Mouse (Mus musculus) intestine, embryonic 14.5 days (tissue): Measurements from ENCODE around the gene Dedd. TPM values are rescaled to one million over a fixed set of nuclear protein-coding genes. Genes with fewer than 3 reads are reported as not detected.
A peak's percentile ranks its signal among the peaks of the same experiment; 100 is the strongest.

Experiments
- ATAC-seq: fragments of 200-750 bp; cut with Nextera tagmentation; replicated peaks from 2 replicates; pipeline ENCODE4 v1.8.0; 2017; ENCODE audit warnings: low read depth, moderate number of reproducible peaks, moderate TSS enrichment, moderate library complexity; ENCODE audit not compliant: low FRiP score, low TSS enrichment
- DNase-seq: peaks from one replicate; pipeline ENCODE4 v3.0.0-alpha.2; 2018; ENCODE audit warnings: low spot score
- H3K27ac ChIP-seq: fragments of 300-500 bp; sonication (generic); 2 replicates; pipeline ENCODE4 v1.5.1; 2014; ENCODE audit warnings: low read depth, mild to moderate bottlenecking, control low read depth
- H3K27me3 ChIP-seq: fragments of 300-500 bp; sonication (generic); replicated peaks from 2 replicates; pipeline ENCODE4 v1.6.1; 2014; ENCODE audit warnings: low read length, control low read depth; ENCODE audit not compliant: control insufficient read depth, insufficient read depth
- H3K36me3 ChIP-seq: fragments of 300-500 bp; sonication (generic); 2 replicates; pipeline ENCODE4 v1.6.1; 2014; ENCODE audit warnings: low read length, control low read depth; ENCODE audit not compliant: control insufficient read depth, insufficient read depth
- H3K4me1 ChIP-seq: fragments of 300-500 bp; sonication (generic); replicated peaks from 2 replicates; pipeline ENCODE4 v1.6.1; 2014; ENCODE audit warnings: low read length, control low read depth, mixed read lengths; ENCODE audit not compliant: control insufficient read depth, insufficient read depth
- H3K4me2 ChIP-seq: fragments of 300-500 bp; sonication (generic); 2 replicates; pipeline ENCODE4 v1.6.1; 2014; ENCODE audit warnings: low read length
- H3K4me3 ChIP-seq: fragments of 300-500 bp; sonication (generic); 2 replicates; pipeline ENCODE4 v1.5.1; 2014; ENCODE audit warnings: low read depth, low read length, control low read depth, mixed read lengths
- H3K9ac ChIP-seq: fragments of 300-500 bp; sonication (generic); 2 replicates; pipeline ENCODE4 v1.6.1; 2014; ENCODE audit warnings: mild to moderate bottlenecking, low read length
- H3K9me3 ChIP-seq: fragments of 300-500 bp; sonication (generic); 2 replicates; pipeline ENCODE4 v1.6.1; 2016; ENCODE audit warnings: low read length, control low read depth; ENCODE audit not compliant: control insufficient read depth
- WGBS: fragments of 180-500 bp; shearing (Covaris S2); extraction: QIAGEN DNeasy Blood & Tissue Kit; methylation state at CpG from one replicate; pipeline ENCODE4 v1.1.7; 2014; 5-methylcytosine and 5-hydroxymethylcytosine counted together
- polyA plus RNA-seq: library from polyadenylated mRNA; unstranded; fragments of >200 nt; fragmentation: Nextera tagmentation; extraction: Ambion mirVana; gene quantifications from 2 replicates; pipeline ENCODE4 v1.2.1, GENCODE M21; 2014

Dedd gene
- polyA plus RNA-seq, 1 experiment from 2014 or later, result 43.8 TPM

DNA sequence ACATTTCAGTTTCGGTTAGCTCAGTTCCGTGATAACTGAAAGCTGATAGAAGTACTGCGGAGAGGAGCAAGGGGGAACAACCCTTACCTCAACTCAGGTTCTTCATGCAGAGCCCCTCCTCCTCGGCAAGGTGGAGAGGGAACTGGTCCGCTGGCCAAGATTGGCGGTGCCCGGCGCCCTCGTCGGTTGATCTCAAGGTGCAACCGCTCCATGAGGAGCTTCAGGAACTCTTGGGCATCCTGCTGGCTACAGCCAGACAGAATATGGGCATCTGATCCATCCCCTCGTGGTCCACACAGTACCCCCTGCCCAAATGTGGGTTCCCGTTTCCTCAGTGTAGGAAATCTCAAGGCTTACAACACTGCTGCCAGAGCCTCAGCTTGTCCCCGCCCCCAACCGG lies 44.5 kb upstream of the Dedd start:
- H3K4me1 ChIP-seq, result peaks cover 17% of the 10 kb centered on the region
- no peak overlapping the region for H3K4me2 ChIP-seq
- WGBS, result 92% methylated on average over 15 of the region's 15 CpGs
- H3K27ac ChIP-seq, result no peak overlapping the region
- no peak for DNase-seq
- peaks cover 57% of the 10 kb centered on the region for H3K36me3 ChIP-seq
- H3K9me3 ChIP-seq, result no peaks in the 10 kb centered on the region
- H3K27me3 ChIP-seq, result no peaks in the 10 kb centered on the region
- no peak for ATAC-seq
- H3K9ac ChIP-seq, result no peak overlapping the region
- H3K4me3 ChIP-seq, result no peak overlapping the region

GRCm38 (mm10) chr1:171285096-171285892 lies 43.7 kb upstream of the Dedd start:
- no peak overlapping the region for H3K4me2 ChIP-seq
- H3K4me1 ChIP-seq, result peaks cover 11% of the 10 kb centered on the region
- H3K9ac ChIP-seq, result no peak overlapping the region
- H3K4me3 ChIP-seq, result no peak overlapping the region
- no peaks in the 10 kb centered on the region for H3K9me3 ChIP-seq
- DNase-seq (no peak), ATAC-seq (no peak)
- H3K27ac ChIP-seq, result no peak overlapping the region
- H3K27me3 ChIP-seq, result no peaks in the 10 kb centered on the region
- 87% methylated on average over 20 of the region's 20 CpGs for WGBS
- peaks cover 63% of the 10 kb centered on the region for H3K36me3 ChIP-seq

DNA sequence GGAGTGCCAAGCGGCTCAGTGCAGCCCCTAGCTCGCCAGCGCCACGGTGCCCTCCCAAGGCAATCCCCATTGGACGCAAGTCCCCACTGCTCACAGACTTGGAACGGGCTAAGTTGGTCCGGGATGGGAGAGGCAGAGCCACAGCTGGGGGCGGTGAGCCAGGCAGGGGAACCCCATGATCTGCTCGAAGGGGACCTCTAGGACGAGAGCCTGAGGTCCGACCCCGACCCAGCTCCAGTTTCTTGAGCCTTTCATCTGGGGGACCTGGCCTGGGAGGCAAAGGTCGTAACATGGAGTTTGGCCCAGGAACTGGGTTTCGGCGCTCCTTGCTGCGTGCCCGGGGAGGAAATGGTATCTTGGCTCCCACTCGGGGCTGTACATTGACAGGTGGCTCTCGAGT lies 42.4 kb upstream of the Dedd start:
- DNase-seq (no peak), ATAC-seq (no peak)
- H3K36me3 ChIP-seq, result peaks cover 63% of the 10 kb centered on the region
- WGBS, result 86% methylated on average over 19 of the region's 19 CpGs
- H3K9ac ChIP-seq, result peak overlapping the region; percentile 98; the same call in 1 of the 2 replicates
- peak overlapping the region; percentile 82; the same call in 1 of the 2 replicates for H3K4me2 ChIP-seq
- no peak overlapping the region for H3K27ac ChIP-seq
- no peaks in the 10 kb centered on the region for H3K27me3 ChIP-seq
- peaks cover 10% of the 10 kb centered on the region for H3K4me1 ChIP-seq
- no peaks in the 10 kb centered on the region for H3K9me3 ChIP-seq
- no peak overlapping the region for H3K4me3 ChIP-seq

DNA sequence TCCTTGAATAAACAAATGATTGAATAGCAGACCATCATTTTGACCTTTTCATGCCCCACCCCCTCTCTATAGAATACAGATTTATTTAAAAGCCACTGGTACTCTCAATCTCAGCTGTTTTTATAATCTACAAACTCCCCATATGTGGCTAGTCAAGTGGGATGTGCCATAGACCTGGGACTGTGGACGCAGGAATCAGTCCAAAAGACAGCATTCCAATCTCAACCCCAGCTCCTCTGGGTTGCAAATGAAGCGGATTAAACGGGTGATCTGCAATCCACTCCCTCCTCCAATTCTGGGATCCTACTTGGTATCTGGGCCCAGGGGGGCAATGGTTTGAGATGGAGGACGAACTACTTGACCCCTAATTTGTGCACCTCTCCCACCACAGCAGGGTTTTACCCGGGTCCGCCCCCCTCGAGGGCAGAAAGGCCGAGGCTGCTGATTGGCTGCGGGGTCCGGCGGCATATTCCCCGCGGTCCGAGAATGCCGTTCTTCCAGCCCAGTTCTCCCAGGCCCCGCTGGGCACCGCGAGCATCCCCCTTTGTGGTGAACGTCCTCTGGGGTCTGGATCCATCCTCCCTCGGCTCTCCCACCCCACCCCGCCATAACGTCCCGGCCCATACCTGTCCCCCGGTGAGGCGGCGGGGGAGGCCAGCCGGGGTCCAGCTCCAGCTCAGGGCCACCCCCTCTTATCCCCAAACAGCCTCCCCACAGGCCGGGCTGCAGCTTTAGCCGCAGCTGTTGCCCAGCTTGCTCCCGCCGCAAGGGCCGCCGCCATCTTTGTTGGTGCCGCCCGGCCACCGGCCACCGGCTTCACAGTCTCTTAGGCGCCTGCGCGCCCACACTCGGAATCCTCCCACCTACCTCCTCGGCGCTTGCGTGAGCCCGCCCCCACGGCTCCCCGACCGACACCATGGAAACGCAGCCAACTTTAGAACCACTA lies 41.5 kb upstream of the Dedd start, which contains the start of gene Usp21:
Gene Usp21 (minus strand): TSS at position 856 of the 946 bp plus-strand sequence.
- WGBS, result under 1% methylated on average over 49 of the region's 49 CpGs
- Histone ChIP-seq H3K9ac (peak within 1 kb of the TSS; percentile 98), H3K4me3 (peak within 1 kb of the TSS; percentile 93), H3K4me1 (peaks cover 5% of the 10 kb centered on the region), H3K27ac (peak within 1 kb of the TSS; percentile 87), H3K27me3 (no peaks in the 10 kb centered on the region), H3K36me3 (peaks cover 59% of the 10 kb centered on the region), H3K4me2 (peak within 1 kb of the TSS; percentile 82), H3K9me3 (no peaks in the 10 kb centered on the region)
- peak; percentile 91 for ATAC-seq
- peak; percentile 91 for DNase-seq

GRCm38 (mm10) chr1:171288328-171288727 lies 40.6 kb upstream of the Dedd start:
- H3K9me3 ChIP-seq, result no peaks in the 10 kb centered on the region
- H3K36me3 ChIP-seq, result peaks cover 50% of the 10 kb centered on the region
- no peak for DNase-seq
- peak overlapping the region; percentile 93; the same call in 1 of the 2 replicates for H3K4me3 ChIP-seq
- H3K4me2 ChIP-seq, result peak overlapping the region; percentile 82
- H3K4me1 ChIP-seq, result peaks cover 6% of the 10 kb centered on the region
- no peak overlapping the region for H3K9ac ChIP-seq
- no peak for ATAC-seq
- H3K27ac ChIP-seq, result peak overlapping the region; percentile 87; the same call in 1 of the 2 replicates
- H3K27me3 ChIP-seq, result no peaks in the 10 kb centered on the region
- 67% methylated on average over 4 of the region's 4 CpGs for WGBS

GRCm38 (mm10) chr1:171293351-171293750 lies 35.6 kb upstream of the Dedd start:
- H3K9ac ChIP-seq, result no peak overlapping the region
- H3K36me3 ChIP-seq, result peaks cover 17% of the 10 kb centered on the region
- ATAC-seq, result no peak
- H3K27ac ChIP-seq, result no peak overlapping the region
- 84% methylated on average over 3 of the region's 3 CpGs for WGBS
- H3K4me1 ChIP-seq, result peaks cover 7% of the 10 kb centered on the region
- peak overlapping the region; percentile 85 for H3K4me3 ChIP-seq
- H3K4me2 ChIP-seq, result peak overlapping the region; percentile 87
- 0 out of 2 replicates have a peak, but pooled peaks cover 3% of the 10 kb centered on the region for H3K27me3 ChIP-seq
- H3K9me3 ChIP-seq, result no peaks in the 10 kb centered on the region
- no peak for DNase-seq

DNA sequence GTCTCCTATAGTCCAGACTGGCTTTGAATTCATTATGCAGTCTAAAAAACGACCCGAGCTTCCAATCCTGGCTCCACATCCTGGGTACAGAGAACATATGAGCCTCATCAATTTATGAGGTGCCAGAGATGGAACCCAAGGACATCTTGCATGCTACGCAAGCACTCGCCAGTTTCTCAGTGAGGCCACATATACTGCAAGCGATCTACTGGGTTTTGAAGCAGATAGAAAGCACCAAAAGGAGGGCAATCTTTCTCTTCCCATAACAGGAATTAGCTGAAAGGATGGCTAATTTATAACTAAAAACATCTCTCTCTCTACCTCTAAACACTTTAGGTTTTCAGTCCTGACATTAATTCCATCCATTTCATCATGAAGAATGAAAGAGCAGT lies 35.0 kb upstream of the Dedd start:
- Histone ChIP-seq H3K9ac (peak overlapping the region; percentile 86), H3K27me3 (0 out of 2 replicates have a peak, but pooled peaks cover 3% of the 10 kb centered on the region), H3K4me3 (peak overlapping the region; percentile 85), H3K27ac (peak overlapping the region; percentile 98), H3K4me2 (peak overlapping the region; percentile 87), H3K9me3 (no peaks in the 10 kb centered on the region), H3K36me3 (peaks cover 12% of the 10 kb centered on the region), H3K4me1 (peaks cover 7% of the 10 kb centered on the region)
- DNase-seq, result no peak
- no peak for ATAC-seq
- 38% methylated on average over 5 of the region's 5 CpGs for WGBS

- H3K27ac ChIP-seq, result peak within 1 kb of the TSS; percentile 98
- H3K36me3 ChIP-seq, result peaks cover 6% of the 10 kb centered on the region
- H3K27me3 ChIP-seq, result 0 out of 2 replicates have a peak, but pooled peaks cover 3% of the 10 kb centered on the region
- peak within 1 kb of the TSS; percentile 86 for H3K9ac ChIP-seq
- DNase-seq (peak; percentile 94), ATAC-seq (peak; percentile 82)
- under 1% methylated on average over 42 of the region's 42 CpGs for WGBS
- H3K4me2 ChIP-seq, result peak within 1 kb of the TSS; percentile 87
- peak within 1 kb of the TSS; percentile 85 for H3K4me3 ChIP-seq
- no peaks in the 10 kb centered on the region for H3K9me3 ChIP-seq
- peaks cover 7% of the 10 kb centered on the region for H3K4me1 ChIP-seq
These were observed 34.5 kb upstream of the Dedd start, which contains the start of gene Ufc1 for GRCm38 (mm10) chr1:171294298-171295062. Gene Ufc1 (minus strand): TSS chr1:171295024.
